Mouse (Mus musculus) left cerebral cortex, postnatal 4 days (tissue): ENCODE results near the gene Fcgr1. TPM values are rescaled to one million over a fixed set of nuclear protein-coding genes. Genes with fewer than 3 reads are reported as not detected.
"Not testable (repeated sequence)": the region's sequence is repeated elsewhere in the genome, so short reads cannot be mapped to it uniquely, and the experiment has no call there.

ENCODE experiments used
- DNase-seq: peaks from one replicate; pipeline ENCODE4 v3.0.0-alpha.2; 2022
- intact Hi-C: fragments of 180-260 bp; cut with DNase I; formaldehyde crosslinking; loops from one replicate; pipeline ENCODE4 v1.15.1; 2025
- total RNA-seq, 2 experiments: library from RNA; stranded (reverse); gene quantifications; 2 replicates each; pipeline ENCODE4 v1.2.3; 2021

The Fcgr1 gene
- total RNA-seq = 1 to 10 TPM in 1 of 2 experiments, under 1 TPM in 1; 0.52 to 1.2 TPM

DNA sequence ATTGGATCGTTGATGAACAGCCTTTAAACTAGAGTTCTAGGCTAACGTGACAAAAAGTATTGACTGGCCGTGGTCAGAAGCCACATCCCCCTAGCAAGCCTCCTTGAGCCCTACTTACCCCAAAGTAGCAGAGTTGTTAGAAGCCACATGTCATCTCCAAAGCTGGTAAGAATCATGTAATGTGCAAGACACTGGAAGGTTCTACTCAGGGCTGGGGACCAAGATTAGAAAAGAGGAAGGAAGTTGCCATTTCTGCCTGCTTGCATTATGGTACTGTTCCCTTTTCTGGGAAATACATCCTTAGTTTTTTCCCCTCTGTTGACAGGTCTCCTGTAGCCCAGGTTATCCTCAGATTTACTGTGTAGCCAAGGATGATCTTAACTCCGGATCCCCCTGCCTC, at the start of gene Fcgr1:
Gene Fcgr1 (minus strand): TSS at position 183 of the 400 bp plus-strand sequence.
- intact Hi-C loops = no loop called here
- DNase-seq = no peak

DNA sequence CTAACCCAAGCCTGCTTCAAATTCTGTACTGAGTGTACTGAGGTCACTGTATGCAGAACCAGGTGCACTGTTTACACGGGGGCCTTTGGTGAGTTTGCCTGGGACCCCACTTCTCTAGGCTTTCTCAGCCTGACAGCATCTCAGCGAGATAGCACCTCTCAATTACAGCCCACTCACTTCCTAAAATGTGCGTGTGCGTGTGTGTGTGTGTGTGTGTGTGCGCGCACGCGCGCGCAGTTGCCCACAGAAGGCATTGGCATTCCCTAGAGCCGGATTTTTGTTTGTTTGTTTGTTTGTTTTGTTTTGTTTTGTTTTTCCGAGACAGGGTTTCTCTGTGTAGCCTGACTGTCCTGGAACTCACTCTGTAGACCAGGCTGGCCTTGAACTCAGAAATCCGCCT, 48.9 kb upstream of the Fcgr1 start:
- DNase-seq, intact Hi-C loops: not testable (repeated sequence)

DNA sequence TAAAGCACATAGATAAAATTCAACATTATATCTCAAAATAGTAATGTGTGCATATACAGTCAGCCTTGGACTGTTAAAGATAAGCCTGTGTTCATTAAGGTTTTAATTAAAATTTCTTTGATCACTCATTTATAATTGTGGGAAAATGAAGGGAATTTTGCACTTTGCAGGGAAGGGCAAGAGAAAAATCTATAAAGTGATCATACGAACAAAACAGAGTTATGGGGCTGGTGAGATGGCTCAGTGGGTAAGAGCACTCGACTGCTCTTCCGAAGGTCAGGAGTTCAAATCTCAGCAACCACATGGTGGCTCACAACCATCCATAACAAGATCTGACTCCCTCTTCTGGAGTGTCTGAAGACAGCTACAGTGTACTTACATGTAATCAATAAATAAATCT, 48.3 kb upstream of the Fcgr1 start:
- intact Hi-C loops, DNase-seq: not testable (repeated sequence)

DNA sequence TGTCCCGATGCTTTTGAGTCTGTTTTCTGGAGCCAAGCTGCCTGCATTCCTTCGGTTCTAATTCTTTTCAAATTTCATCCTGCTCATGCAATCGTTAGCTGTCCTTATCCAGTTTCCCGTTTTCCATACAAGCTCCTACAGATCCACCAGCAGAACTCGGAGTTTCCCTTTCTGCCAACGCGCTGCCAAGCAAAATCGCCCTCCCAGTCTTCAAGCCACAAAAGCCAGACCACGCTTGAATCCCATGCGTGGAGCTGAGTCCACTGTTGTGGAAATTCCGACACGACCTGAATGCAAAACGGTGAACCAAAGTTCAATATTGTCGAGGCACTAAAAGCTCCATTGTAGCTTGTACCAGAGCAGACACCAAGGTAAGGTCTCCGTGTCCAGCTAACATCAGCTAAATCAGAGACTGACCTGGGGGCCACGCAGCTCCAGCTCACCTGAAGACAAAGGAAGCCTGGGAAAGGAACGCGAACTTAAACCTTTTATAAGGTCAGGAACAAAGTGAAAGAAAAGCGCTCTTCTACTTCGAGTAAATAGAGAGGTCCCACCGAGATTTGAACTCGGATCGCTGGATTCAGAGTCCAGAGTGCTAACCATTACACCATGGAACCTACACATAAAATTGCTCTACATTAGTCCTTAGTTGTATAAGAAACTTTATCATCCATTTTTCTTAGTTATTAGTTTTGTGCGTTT, 47.0 kb upstream of the Fcgr1 start:
- intact Hi-C loops = no loop called here
- no peak for DNase-seq

DNA sequence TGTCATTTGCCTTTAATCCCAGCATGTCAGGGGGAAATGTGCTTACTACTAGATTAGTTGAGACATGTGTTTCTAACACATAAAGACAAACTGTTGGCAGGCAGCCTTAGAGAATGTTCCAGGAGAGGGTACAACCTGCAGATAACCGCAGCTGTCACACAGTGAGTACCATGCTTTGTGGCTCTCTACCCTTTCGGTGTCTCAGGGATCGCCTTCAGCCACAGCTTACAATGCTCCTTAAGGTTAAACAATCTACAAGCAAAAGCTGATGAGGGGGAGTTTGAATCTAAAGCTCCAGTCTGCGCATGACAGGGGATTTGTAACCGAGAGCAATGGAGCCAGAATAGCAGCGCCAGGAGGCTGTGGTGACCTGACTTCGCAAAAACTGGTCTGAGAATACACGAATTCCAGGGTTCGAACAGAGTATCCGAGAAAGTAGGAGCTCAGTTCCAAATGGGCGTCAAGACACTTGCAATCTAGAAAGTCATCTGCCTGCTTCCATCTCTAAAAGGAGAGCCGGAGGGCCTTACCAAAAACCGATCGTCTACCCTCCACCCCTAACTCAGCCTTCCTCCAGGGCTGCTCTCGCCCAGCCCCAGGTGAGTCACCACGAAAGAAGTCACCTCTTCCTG, 45.2 kb upstream of the Fcgr1 start:
- DNase-seq = no peak
- intact Hi-C loops = no loop called here

DNA sequence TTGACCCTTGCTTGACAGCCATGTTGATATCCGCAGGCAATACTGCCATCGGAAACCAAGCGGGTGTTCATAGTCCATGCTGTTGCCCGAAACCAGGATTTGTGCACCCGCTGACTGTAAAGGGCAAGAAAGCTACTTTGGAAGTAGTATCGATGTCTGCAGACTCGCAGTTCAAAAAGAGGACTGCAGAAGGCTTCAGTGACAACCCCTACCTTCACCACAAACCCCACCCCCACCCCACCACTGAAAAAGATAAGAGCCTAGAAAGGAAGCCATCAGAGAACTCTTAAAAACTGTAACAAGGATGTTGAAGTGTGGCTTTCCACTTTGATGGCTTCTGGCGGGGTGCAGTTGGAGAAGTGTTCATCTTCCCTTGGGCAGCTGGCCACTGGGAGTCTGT, 44.3 kb upstream of the Fcgr1 start:
- intact Hi-C loops = no loop called here
- DNase-seq = no peak

DNA sequence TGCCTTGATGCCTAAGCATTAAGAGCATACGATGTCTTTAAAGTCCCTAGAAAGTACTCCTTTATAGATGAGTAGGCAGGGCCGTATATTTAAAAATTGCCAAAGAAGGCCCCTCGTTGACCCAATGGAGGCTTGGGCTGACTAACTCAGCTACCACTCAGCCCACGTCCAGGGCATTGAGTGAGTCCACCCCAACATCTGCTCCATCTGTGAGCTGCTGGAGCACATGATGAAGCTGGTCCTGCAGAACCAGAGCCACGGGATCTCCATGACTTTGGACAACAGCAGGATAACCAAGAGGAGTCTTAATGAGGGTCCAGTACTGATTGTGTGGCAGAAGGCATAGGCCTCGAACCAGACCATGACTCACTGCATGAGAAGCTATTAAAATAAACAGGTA, 43.5 kb upstream of the Fcgr1 start:
- intact Hi-C loops = no loop called here

DNA sequence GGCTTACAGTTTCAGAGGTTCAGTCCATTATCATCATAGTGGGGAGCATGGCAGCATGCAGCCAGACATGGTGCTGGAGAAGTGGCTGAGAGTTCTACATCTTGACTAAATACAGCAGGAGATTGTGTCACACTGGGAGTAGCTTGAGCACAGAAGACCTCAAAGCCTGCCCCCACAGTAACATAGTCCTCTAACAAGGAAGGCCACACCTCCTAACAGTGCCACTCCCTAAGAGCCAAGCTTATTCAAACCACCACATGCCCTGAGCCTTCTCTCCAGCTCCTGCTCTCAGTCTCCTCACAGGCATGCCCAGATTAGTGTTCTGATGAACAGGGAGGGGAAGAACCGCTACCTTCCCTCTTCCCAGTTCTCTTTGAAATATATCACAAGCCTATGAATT, 42.9 kb upstream of the Fcgr1 start:
- intact Hi-C loops = no loop called here
- no peak for DNase-seq

More for the DNA sequence above, 43.5 kb upstream of the Fcgr1 start:
- DNase-seq = no peak

DNA sequence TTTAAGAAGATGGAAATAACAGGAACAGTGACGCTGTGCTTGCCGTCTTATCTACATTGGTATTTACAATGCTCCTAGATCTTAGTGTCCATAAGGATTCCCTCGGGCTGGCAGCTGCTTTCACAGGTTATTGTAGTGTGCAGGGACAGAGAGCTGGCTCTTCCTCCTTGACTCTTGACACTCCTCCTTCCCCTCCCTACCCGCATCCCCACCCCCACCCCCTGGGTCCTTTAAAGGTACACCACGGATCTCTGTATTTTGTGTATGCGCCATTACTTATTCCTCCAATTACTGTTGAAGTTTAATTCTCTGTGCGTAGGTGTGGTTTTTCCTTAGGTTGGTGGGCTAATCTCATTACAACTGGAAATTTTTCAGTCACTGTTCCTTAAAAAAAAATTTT, 41.8 kb upstream of the Fcgr1 start:
- intact Hi-C loops = no loop called here
- no peak for DNase-seq

DNA sequence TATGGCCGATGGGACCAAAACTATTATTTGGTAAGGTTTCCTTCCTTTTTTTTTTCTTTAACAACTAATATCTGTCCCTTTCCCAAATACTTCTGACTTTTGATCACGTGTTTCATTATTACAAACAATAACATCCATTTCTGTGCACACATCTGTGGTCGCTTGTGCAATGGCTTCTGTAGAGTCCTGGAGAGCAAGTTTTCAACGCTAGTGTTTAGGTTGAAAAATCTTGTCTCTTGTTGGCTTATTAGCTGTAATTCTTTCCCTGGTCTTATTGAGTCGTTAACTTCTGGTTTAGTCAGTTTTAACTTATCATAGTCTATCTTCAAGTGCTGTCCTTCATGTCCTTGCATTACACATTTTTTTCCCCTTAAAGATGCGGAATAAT, 41.4 kb upstream of the Fcgr1 start:
- intact Hi-C loops = no loop called here
- no peak for DNase-seq

DNA sequence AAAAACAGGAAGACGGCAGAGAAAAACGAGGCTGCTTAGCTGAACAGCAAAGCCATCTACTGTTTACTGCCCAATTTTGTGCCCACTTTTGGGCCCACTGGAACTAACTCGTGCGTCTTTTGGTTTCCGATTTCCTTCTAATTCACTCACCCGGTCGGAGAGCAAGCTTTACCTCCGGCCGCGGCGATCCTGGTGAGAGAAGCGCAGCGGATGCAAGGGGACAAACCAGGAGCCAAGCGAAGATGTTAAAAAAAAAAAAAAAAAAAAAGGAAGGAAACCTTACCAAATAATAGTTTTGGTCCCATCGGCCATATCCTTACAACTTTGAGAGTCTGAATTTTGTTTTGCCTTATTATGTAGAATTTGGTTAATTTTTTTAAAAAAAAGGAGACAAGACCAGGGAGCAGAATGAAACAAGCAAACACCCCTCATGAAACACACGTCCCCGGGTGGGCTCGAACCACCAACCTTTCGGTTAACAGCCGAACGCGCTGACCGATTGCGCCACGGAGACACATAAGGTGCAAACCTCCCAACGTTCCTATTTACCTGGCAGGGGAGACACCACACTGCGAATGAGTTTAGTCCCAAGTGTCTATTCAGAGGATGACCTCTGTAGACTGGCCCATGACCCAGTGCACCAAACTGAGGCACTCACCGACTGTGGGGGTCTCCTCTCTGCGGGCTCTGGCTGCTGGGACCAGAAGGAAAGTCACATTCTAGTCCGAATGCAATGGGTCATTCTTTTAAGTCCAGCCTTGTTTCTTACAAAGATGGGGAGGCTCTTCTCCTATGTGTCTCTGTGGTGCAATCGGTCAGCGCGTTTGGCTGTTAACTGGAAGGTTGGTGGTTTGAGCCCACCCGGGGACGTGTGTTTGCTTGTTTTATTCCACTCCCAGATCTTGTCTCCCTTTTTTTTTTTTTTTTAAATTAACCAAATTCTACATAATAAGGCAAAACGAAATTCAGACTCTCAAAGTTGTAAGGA, 40.7 kb upstream of the Fcgr1 start:
- intact Hi-C loops = no loop called here
- no peak for DNase-seq

DNA sequence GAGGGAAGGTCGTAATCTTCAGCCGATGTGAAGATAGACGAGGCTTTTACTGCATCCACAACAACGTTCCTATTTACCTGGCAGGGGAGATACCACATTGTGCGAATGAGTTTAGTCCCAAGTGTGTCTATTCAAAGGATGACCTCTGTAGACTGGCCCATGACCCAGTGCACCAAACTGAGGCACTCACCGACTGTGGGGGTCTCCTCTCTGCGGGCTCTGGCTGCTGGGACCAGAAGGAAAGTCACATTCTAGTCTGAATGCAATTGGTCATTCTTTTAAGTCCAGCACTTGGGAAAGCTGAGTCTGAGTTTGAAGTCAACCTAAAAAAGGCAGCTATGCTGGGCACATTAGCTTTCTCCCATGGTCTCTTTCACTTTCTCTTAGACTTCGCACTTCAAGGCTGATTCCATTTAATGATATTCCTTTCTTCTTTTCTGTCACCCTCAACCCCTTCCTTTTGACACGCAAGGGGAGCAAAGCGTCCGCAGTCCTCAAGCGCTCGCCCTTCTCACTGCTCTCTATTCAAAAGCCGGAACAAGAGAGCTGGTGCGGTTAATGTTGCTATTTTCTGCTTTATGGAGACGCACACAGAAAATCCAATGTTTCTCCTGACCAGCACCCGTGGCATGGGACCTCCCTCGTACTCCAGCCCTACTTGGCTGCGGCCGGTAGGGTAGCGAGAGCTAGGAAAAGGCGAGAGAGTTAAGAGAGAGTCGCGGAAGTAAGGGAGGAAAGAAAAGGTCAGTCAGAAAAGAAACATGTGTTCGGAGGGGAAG, 39.8 kb upstream of the Fcgr1 start:
- intact Hi-C loops = no loop called here
- no peak for DNase-seq

DNA sequence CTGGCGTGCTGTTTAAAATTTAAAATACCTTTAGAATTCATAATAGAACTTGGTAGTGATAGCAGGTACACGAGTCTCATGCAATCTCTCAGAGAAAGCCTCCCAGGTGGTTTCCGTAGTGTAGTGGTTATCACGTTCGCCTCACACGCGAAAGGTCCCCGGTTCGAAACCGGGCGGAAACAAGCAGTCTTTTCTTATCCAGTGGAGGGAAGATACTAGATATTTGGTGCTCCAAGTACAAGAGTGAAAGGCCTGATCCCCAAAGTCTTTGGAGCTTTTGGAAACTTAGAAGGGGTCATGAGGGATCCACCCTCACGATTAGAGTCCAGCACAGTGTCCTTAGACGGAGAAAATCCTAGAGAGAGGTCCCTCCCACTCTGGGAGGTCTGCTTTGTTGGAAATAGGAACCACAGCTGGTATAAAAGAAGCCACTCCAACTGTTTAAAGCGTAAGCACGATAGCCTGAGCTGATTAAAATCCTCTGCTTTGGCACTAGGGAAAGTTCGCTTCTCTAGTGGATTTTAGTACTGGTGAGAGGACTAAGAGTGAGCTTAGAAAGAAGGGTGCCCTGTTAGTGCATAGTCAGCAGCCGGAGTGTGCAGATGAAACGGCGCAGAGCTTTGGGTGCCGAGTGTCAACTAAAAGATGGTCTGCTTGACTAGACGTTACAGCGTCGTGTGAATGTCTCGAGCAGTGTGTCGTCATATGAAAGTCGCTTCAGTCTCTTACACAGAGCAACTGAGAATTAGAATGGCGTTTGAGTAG, 39.0 kb upstream of the Fcgr1 start:
- no peak for DNase-seq
- intact Hi-C loops = no loop called here

DNA sequence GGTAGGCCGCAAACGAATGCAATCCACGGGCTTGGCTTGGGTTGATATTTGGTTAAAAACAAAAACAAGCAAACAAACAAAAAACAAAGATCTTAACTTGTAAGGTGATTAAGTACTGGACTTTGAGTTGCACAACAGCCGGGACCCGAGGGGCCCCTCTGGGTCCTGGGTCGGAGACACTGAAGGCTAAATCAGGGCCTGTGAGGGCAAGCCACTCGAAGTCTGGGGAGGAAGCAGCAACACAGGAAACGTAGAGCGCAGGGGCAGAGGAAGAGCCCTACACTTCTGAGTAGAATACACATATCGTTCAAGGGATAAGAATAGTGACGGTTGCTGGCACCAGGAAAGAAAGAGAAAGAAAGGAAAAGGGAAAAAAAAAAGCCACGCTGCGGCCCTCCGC, 38.2 kb upstream of the Fcgr1 start:
- no peak for DNase-seq
- intact Hi-C loops = no loop called here

DNA sequence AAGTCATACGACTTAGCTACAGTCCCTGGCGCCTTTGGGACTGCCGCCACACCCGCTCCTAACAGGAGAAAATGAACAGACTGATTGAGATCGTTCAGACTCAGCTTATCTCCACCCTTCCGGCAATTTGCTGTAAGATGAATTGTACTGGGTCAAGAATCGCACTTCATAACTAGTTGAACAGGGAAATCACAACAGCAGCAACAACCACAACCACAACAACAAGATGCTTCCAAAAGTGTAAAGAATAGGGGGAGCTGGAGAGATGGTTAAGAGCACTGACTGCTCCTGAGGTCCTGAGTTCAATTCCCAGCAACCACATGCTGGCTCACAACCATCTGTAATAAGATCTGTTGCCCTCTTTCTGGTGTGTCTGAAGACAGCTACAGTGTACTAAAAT, 37.7 kb upstream of the Fcgr1 start:
- intact Hi-C loops = no loop called here

DNA sequence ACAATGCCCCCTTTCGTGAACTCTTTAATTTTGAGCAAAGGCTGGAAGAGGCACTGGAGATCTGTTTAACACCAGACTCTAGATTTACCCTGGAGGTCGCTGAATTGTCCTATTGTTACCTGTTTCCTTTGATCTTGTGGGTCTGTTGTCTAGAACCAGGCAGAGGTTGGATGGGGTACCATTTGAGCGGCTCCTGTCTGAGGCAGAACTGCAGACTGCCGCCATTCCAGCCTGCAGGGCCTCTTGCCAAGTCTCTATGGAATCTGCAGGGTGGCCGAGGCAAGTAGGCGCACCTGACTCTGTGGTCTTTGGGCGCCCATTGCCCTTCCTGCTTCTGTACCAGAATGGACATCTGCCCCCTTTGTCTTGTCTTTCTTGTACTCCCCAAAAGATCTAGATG, 36.8 kb upstream of the Fcgr1 start:
- no peak for DNase-seq
- intact Hi-C loops = no loop called here

More for the DNA sequence above, 37.7 kb upstream of the Fcgr1 start:
- DNase-seq = no peak

DNA sequence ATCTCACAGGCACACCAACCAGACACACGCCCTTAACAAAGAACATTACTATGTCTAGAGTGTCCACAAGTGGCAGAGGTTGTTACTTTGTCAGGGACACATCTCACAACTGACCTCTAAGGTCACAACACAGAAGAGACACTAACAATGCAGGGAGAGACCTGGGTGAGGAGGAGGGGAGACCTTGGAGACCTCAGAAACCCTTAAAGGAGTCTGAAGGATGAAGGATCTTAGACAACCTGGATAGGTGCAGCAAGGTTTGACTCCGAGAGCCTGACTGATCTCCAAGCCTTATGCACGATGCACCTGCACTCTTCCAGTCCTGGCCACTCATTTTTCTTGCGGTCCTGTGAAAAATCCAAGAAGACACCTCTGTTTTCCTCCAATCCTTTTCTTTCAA, 36.4 kb upstream of the Fcgr1 start:
- DNase-seq = no peak
- intact Hi-C loops = no loop called here

DNA sequence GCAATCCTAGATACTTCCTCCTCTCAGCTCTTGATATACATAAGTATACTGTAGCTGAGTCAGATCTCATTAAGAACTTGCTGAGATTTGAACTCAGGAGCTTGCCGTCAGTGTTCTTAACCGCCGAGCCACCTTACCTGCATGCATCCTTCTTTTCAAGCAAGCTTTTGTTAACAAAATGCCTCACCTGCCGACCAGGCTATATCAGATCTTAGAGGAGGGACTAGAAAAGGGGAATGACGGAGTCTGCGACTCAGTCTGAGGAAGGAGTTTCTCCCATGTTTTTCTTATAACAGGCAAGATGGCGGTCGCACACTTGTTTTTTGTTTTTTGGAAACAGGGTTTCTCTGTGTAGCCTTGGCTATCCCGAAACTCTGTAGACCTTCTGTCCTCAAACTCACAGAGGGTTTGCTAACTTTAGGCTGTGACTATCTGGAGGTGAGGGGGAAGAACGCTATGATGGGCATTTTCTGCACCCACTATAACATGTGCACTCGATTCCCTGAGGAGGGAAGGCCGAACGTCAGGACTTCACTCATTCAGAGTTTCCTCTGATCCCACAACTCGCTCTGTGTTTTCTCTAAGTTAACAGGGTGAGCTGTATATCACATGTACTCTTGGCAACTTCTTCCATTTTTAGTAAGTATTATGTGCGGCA, 35.1 kb upstream of the Fcgr1 start:
- DNase-seq = no peak
- intact Hi-C loops = no loop called here

DNA sequence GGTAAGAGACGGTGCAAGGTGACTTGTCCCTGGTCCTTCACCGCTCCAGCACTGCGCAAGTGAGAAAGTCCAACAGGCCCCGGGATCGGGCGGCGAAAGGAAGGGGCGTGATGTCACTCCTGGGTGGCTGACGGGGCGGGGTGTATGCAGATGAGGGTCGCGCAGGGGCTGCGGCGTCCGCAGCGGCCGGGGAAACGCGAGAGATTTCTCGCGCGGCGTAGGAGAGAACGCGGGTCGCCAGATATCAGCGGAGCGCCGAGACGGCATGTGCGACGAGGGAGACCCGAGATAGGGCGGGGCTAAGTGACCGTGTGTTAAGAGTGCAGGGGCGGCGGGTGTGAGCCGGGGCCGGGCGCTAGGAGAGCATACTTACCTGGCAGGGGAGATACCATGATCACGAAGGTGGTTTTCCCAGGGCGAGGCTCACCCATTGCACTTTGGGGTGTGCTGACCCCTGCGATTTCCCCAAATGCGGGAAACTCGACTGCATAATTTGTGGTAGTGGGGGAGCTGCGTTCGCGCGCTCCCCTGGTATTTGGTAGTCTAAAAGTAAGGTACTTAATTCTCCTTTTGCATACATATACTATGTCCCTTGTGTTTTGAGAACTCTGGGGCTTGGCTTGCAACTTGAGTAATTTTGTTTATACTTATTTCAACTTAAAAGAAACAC, 34.4 kb upstream of the Fcgr1 start:
- intact Hi-C loops = not testable (repeated sequence)

More for the DNA sequence above, 34.4 kb upstream of the Fcgr1 start:
- DNase-seq = not testable (repeated sequence)
